Mouse (Mus musculus) neural tube, embryonic 13.5 days (tissue): Measurements from ENCODE around the gene Slc7a6os. TPM values are rescaled to one million over a fixed set of nuclear protein-coding genes. Genes with fewer than 3 reads are reported as not detected.
"Not testable (repeated sequence)": the region's sequence is repeated elsewhere in the genome, so short reads cannot be mapped to it uniquely, and the experiment has no call there.

Experiments used
- ATAC-seq: fragments of 200-750 bp; cut with Nextera tagmentation; 2 replicates; pipeline ENCODE4 v1.8.0; 2017; ENCODE audit warnings: low read depth, mild to moderate bottlenecking, moderate TSS enrichment, moderate library complexity
- H3K27ac ChIP-seq: fragments of 300-500 bp; sonication (generic); replicated peaks from 2 replicates; pipeline ENCODE4 v1.5.1; 2015; ENCODE audit warnings: moderate library complexity, mild to moderate bottlenecking, inconsistent platforms
- H3K27me3 ChIP-seq: fragments of 300-500 bp; sonication (generic); 2 replicates; pipeline ENCODE4 v1.6.1; 2015; ENCODE audit warnings: mild to moderate bottlenecking, inconsistent platforms
- H3K36me3 ChIP-seq: fragments of 300-500 bp; sonication (generic); 2 replicates; pipeline ENCODE4 v1.6.1; 2015; ENCODE audit warnings: mild to moderate bottlenecking, inconsistent platforms
- H3K4me1 ChIP-seq: fragments of 300-500 bp; sonication (generic); replicated peaks from 2 replicates; pipeline ENCODE4 v1.6.1; 2015; ENCODE audit warnings: inconsistent platforms
- H3K4me2 ChIP-seq: fragments of 300-500 bp; sonication (generic); 2 replicates; pipeline ENCODE4 v1.6.1; 2015; ENCODE audit warnings: inconsistent platforms, mild to moderate bottlenecking, moderate library complexity
- H3K4me3 ChIP-seq: fragments of 300-500 bp; sonication (generic); 2 replicates; pipeline ENCODE4 v1.5.1; 2015; ENCODE audit warnings: mild to moderate bottlenecking, inconsistent platforms
- H3K9ac ChIP-seq: fragments of 300-500 bp; sonication (generic); 2 replicates; pipeline ENCODE4 v1.6.1; 2015; ENCODE audit warnings: moderate library complexity, mild to moderate bottlenecking, inconsistent platforms
- H3K9me3 ChIP-seq: fragments of 300-500 bp; sonication (generic); 2 replicates; pipeline ENCODE4 v1.6.1; 2016; ENCODE audit warnings: inconsistent platforms
- WGBS: fragments of 180-500 bp; shearing (Covaris S2); methylation state at CpG from one replicate; pipeline ENCODE4 v1.1.7; 2015; 5-methylcytosine and 5-hydroxymethylcytosine counted together
- polyA plus RNA-seq: library from polyadenylated mRNA; unstranded; fragments of >200 nt; fragmentation: Nextera tagmentation; extraction: Ambion mirVana; gene quantifications from 2 replicates; pipeline ENCODE4 v1.2.1, GENCODE M21; 2015

Slc7a6os gene
- polyA plus RNA-seq, 1 experiment from 2014 or later, result 37.7 TPM

DNA sequence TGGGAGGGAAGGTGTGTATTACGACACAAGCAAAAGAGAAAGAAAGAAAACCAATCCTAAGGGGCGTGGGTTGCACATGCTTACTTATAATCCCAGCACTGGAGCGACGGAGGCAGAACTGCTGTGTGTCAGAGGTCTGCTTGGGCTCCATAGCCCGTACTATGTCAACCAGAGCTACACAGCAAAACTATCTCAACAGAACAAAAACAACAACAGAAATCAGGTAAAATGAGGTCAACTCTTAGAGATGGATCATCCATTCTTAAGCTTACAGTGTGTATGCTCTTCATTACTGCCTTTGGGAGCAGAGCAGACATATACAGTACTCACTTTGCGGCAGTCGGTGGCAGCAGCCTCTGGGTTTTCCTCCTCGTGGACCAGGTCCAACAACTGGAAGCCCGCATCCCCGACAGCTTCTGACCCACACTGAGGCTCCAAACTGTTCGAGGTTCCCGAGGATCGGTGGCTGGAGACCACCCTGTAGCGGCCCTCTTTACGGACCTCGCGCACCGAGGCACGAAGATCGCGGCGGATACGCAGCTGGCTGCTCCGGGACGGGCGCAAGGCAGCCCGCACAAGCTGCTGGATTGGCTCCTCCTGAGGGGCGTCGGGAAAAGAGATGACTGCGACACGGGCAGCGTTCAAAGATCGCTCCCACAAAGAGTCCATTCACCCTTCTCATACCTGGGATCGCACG is 552 bp downstream of the Slc7a6os start:
- no peaks in the 10 kb centered on the region for H3K9me3 ChIP-seq
- no peaks in the 10 kb centered on the region for H3K27me3 ChIP-seq
- H3K27ac ChIP-seq, result peak overlapping the region; percentile 91
- H3K36me3 ChIP-seq, result peaks cover 51% of the 10 kb centered on the region
- H3K4me2 ChIP-seq, result peak overlapping the region; percentile 91
- 1% methylated on average over 35 of the region's 35 CpGs for WGBS
- peaks cover 26% of the 10 kb centered on the region for H3K4me1 ChIP-seq
- H3K9ac ChIP-seq, result peak overlapping the region; percentile 92
- peak overlapping the region; percentile 79 for H3K4me3 ChIP-seq
- ATAC-seq, result peak; percentile 80

DNA sequence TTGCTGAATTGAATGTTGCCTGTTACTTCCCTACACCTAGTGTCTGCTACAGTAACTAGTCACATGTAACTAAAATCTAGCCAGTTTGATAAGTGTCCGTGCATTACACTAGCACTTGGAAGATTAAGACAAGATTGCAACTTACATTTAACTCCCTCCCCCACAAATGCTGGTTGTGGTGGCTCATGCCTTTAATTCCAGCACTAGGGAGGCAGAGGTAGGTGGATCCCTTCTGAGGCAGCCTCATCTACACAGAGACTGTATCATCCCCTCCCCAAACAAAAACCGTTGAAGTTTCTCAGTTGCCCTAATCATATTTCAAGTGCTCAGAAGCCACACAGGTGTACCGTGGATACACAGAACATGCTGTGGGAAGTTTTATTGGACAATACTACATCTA is 11.1 kb downstream of the Slc7a6os start:
- peaks cover 91% of the 10 kb centered on the region for H3K36me3 ChIP-seq
- H3K27me3 ChIP-seq, H3K27ac ChIP-seq, H3K9ac ChIP-seq, H3K4me3 ChIP-seq, H3K4me1 ChIP-seq, ATAC-seq, H3K4me2 ChIP-seq, H3K9me3 ChIP-seq: not testable (repeated sequence)
- 88% methylated on average over 3 of the region's 3 CpGs for WGBS

DNA sequence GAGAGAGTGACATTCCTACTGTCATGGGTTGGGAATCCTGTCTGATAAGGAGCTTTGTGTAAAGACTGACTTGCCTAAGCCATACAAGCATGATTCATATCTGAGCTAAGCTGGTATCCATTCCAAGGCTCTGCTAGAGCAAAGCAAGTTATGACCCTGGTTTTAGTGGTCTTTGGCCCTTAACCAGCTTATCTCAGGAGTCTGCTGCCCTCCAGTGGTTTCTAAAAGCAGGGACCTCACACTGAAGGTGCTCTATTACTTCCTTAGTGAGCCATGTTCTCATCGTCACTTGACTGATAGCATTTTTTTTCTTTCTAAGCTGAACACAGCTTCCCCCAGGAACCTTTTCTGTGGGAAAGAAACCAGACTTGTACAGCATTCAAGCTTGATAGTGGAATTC is 12.0 kb downstream of the Slc7a6os start:
- Histone ChIP-seq H3K27ac (no peak overlapping the region), H3K4me1 (no peaks in the 10 kb centered on the region), H3K9ac (no peak overlapping the region), H3K27me3 (no peaks in the 10 kb centered on the region), H3K4me3 (no peak overlapping the region), H3K36me3 (peaks cover 90% of the 10 kb centered on the region), H3K9me3 (no peaks in the 10 kb centered on the region), H3K4me2 (no peak overlapping the region)
- ATAC-seq, result no peak; the same call in 1 of the 2 replicates
- WGBS, result 10% methylated on average over 1 of the region's 1 CpGs

DNA sequence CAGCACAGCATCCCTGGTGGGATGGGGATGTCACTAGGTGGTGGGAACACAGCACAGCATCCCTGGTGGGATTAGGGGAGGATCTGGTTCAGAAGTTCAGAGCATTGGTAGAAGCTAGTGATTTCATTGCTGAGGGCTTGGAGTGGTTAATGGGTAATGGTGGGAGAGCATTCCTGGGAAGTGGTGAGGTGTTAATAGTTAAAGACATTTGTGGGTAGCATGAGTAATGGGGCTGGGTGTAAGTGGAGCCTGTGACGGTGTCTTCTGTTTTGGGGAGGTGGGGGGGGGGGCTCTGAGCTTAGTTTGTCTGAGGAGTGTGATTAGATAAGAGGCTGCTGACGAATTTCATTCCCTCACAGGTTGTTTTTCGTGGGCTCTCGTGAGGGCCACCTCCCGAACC is 16.7 kb downstream of the Slc7a6os start:
- no peaks in the 10 kb centered on the region for H3K27me3 ChIP-seq
- no peaks in the 10 kb centered on the region for H3K9me3 ChIP-seq
- no peak overlapping the region for H3K9ac ChIP-seq
- no peak for ATAC-seq
- WGBS, result 94% methylated on average over 5 of the region's 5 CpGs
- H3K4me1 ChIP-seq, result no peaks in the 10 kb centered on the region
- H3K4me2 ChIP-seq, result no peak overlapping the region
- H3K27ac ChIP-seq, result no peak overlapping the region
- H3K4me3 ChIP-seq, result no peak overlapping the region
- peaks cover 88% of the 10 kb centered on the region for H3K36me3 ChIP-seq

DNA sequence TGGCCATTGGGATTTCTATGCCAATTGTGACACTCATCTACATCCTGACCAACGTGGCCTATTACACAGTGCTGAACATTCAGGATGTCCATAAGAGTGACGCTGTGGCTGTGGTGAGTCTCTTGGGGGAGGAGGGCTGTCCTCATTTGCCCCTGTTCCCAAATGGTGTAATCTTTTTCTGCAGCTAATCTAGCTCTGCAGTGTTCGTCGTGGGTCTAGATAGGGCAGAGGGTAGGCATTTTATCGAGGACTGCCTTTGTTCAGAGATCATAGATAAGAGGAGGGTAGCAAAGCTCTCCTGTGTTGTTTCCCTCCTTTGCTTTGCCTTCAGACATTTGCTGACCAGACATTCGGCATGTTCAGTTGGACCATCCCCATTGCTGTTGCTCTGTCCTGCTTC is 17.6 kb downstream of the Slc7a6os start:
- no peak overlapping the region for H3K4me2 ChIP-seq
- H3K4me3 ChIP-seq, result no peak overlapping the region
- WGBS, result 93% methylated on average over 6 of the region's 6 CpGs
- no peak for ATAC-seq
- peaks cover 85% of the 10 kb centered on the region for H3K36me3 ChIP-seq
- no peaks in the 10 kb centered on the region for H3K4me1 ChIP-seq
- H3K9me3 ChIP-seq, result no peaks in the 10 kb centered on the region
- H3K27me3 ChIP-seq, result no peaks in the 10 kb centered on the region
- H3K9ac ChIP-seq, result no peak overlapping the region
- H3K27ac ChIP-seq, result no peak overlapping the region

DNA sequence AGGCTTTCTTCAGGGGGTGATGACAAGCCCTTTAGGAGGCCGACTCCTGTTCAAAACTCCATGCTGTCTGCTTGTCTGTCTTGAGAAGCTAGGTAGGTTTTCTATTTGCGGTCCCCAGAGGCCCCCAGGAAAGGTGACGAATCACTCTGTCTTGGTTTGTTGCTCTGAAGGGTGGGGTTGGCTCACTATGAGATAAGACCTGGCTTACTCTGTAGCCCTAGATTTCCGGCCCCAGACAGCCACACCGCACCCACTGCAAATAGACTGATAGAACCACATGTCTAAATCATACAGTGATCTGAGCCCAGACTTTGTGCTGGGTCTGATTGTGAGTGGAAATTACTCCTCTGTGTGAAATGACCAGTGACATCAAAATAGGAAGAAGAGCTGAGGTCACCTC is 19.1 kb downstream of the Slc7a6os start:
- Histone ChIP-seq H3K27me3 (no peaks in the 10 kb centered on the region), H3K27ac (no peak overlapping the region), H3K4me1 (no peaks in the 10 kb centered on the region), H3K9me3 (no peaks in the 10 kb centered on the region), H3K36me3 (peaks cover 85% of the 10 kb centered on the region), H3K9ac (no peak overlapping the region), H3K4me3 (no peak overlapping the region), H3K4me2 (no peak overlapping the region)
- 91% methylated on average over 5 of the region's 5 CpGs for WGBS
- ATAC-seq, result no peak

DNA sequence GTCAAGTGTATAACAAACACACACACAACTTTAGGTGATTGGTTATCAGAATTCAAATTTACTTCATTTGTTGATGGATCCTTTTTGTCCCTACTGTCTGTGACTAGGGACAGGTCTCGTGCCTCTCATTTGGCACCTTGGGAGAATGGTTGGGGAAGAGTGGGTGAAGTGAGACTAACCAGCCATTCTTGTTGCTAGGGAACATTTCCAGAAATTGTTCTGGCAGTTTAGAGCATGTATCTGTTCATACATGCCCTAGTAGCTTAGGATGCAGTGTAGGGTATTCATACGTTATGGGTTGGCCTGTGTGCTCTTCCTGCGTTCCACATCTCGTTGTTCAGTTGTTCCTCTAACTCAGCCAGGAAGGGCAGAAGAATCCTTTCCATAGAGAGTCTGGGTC is 21.6 kb downstream of the Slc7a6os start:
- no peak overlapping the region for H3K4me3 ChIP-seq
- no peaks in the 10 kb centered on the region for H3K9me3 ChIP-seq
- no peaks in the 10 kb centered on the region for H3K27me3 ChIP-seq
- H3K27ac ChIP-seq, result no peak overlapping the region
- no peak for ATAC-seq
- H3K9ac ChIP-seq, result no peak overlapping the region
- H3K4me2 ChIP-seq, result no peak overlapping the region
- 96% methylated on average over 4 of the region's 4 CpGs for WGBS
- peaks cover 71% of the 10 kb centered on the region for H3K36me3 ChIP-seq
- no peaks in the 10 kb centered on the region for H3K4me1 ChIP-seq

DNA sequence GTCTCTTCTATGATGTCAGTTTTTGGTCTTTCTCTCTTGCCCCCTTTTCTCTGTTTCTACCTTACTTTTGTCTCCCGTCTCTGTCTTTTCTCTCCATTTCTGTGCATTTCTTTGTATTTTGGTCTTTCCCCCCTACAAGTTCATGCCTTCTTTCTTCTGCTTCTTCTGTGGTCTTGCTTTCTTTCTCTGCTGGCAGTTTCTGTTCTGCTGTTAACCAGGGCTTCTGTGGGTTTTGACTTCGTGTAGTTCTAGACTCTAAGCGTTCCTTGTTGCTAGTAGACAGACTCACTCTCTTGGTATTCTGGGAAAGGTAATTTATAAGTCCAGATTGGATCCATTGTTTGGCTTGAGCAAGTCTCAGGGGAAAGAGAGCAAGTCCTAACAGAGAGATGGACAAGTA is 24.3 kb downstream of the Slc7a6os start:
- H3K4me1 ChIP-seq, result no peaks in the 10 kb centered on the region
- no peak overlapping the region for H3K27ac ChIP-seq
- H3K4me3 ChIP-seq, result no peak overlapping the region
- H3K9ac ChIP-seq, result no peak overlapping the region
- no peak for ATAC-seq
- H3K4me2 ChIP-seq, result no peak overlapping the region
- peaks cover 68% of the 10 kb centered on the region for H3K36me3 ChIP-seq
- H3K27me3 ChIP-seq, result no peaks in the 10 kb centered on the region
- WGBS, result 96% methylated on average over 3 of the region's 3 CpGs
- H3K9me3 ChIP-seq, result no peaks in the 10 kb centered on the region

DNA sequence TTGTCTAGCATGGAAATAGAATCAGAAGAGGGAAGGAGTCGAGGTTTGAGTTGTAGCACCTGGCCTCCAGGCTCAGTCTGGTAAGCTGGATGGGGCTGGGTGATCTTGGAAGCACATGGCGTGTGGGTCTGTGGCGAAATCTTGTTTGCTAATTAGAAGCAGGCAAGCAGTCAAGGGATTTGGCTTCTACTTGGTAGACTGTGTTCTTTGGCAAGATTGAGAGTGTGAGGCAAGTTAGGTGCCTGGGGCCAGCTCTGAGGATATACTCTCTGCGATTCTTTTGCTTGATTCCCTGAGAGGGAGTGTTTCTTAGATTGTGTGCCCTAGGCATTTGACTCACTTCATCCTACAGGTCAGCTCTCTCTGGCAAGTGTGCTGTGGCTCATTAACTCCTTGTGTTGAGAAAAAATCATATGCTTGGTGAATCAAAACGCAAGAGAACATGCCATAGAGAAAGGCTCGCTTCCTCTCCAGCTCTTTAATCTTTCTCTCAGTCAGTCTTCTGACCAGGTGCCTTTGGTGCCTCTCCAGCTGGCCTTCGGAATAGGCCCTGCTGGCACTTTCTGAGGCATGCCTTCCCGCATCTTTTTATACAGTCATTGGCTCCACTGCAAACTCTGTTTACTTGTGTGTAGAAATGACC is 25.0 kb downstream of the Slc7a6os start:
- ATAC-seq, result no peak
- WGBS, result 91% methylated on average over 8 of the region's 8 CpGs
- peaks cover 62% of the 10 kb centered on the region for H3K36me3 ChIP-seq

DNA sequence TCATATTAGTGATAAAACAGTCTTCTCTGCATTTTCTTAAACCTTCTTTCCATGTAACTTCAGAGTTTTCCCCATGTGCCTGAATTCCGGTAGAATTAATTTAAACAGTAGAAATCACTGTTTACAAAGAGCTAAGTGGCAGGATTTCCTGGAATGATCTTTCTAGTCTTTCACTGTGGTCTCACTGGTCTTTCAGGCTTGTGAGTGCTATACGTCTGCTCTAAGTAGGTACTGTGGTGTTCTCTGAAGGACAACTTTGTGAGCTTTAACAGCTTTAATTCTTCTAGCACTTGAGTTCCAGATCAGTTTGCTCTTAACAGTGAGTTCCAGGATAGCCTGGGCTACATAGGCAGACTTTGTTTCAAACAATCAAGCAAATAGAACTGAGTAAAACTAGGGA is 32.3 kb downstream of the Slc7a6os start:
- 83% methylated on average over 2 of the region's 2 CpGs for WGBS
- Histone ChIP-seq H3K4me1 (peaks cover 15% of the 10 kb centered on the region), H3K9ac (no peak overlapping the region), H3K27me3 (no peaks in the 10 kb centered on the region), H3K4me2 (no peak overlapping the region), H3K27ac (no peak overlapping the region), H3K36me3 (peaks cover 20% of the 10 kb centered on the region; the same call in 1 of the 2 replicates), H3K9me3 (no peaks in the 10 kb centered on the region), H3K4me3 (no peak overlapping the region)
- no peak for ATAC-seq

More for the DNA sequence above, 25.0 kb downstream of the Slc7a6os start:
- H3K4me2 ChIP-seq, result no peak overlapping the region
- no peaks in the 10 kb centered on the region for H3K9me3 ChIP-seq
- H3K27me3 ChIP-seq, result no peaks in the 10 kb centered on the region
- H3K4me3 ChIP-seq, result no peak overlapping the region
- H3K9ac ChIP-seq, result no peak overlapping the region
- H3K27ac ChIP-seq, result no peak overlapping the region
- H3K4me1 ChIP-seq, result no peaks in the 10 kb centered on the region

DNA sequence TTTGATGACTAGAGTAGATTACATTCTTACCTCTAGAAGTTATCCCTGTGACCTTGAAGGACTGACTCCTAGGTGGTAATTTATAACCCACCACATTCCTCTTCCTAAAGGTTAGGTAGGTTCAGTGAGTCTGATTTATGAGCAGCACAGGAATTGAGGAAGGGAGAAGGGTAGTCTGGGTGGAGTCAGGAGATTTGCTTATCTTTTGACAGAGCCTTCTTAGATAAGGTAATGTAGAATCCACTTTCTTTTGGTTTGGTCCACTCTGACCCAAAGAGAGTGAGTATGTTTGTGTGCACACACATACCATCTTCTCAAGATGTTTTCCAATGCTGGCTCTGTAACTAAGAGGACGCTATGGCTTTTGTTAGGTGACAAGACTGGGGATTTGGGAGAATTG is 33.1 kb downstream of the Slc7a6os start:
- no peaks in the 10 kb centered on the region for H3K9me3 ChIP-seq
- H3K27ac ChIP-seq, result no peak overlapping the region
- no peak overlapping the region for H3K4me2 ChIP-seq
- H3K4me3 ChIP-seq, result no peak overlapping the region
- peaks cover 15% of the 10 kb centered on the region for H3K4me1 ChIP-seq
- no peak overlapping the region for H3K9ac ChIP-seq
- WGBS, result 85% methylated on average over 1 of the region's 1 CpGs
- no peaks in the 10 kb centered on the region for H3K27me3 ChIP-seq
- no peak for ATAC-seq
- peaks cover 12% of the 10 kb centered on the region; the same call in 1 of the 2 replicates for H3K36me3 ChIP-seq

DNA sequence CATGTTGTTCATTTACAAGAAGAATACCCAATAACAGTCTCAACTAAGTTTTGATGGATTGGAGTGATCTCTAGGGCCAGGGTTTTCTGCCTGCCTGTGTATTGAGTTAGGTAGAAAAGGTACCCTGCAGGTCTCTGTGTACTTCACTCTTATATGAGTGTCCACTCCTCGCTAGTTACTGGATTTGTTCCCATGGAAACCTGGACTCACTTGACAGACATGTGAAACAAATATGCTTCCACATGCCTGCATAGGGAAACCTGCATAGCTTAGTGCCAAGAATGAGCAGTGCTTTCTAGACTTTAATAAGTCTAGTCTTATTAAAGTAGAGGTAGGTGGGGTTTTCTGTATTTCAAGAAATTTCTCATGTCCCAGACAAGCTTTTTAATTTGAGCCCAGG is 33.8 kb downstream of the Slc7a6os start:
- Histone ChIP-seq H3K4me2 (no peak overlapping the region), H3K4me1 (peaks cover 15% of the 10 kb centered on the region), H3K36me3 (peaks cover 6% of the 10 kb centered on the region; the same call in 1 of the 2 replicates), H3K27me3 (no peaks in the 10 kb centered on the region), H3K4me3 (no peak overlapping the region), H3K9me3 (no peaks in the 10 kb centered on the region), H3K27ac (no peak overlapping the region), H3K9ac (no peak overlapping the region)
- WGBS, result 30% methylated on average over 1 of the region's 1 CpGs
- ATAC-seq, result no peak

DNA sequence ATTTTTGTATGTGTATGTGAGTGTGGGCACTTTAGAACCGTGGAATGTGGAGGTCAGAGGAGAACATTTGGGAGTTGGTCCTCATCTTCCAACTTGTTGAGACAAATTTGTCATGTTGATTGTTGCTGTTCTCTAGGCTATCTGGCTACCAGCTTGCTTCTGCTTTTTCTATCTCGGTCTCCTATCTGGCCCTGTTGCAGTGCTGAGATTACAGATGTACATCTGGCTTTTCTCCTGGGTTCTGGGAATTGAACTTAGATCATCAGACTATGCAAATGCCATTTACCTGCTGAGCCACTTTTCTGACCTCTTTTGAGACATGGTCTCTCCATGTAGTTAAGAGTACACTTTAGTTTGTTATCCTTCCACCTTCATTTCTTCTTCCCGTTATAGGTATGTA is 37.2 kb downstream of the Slc7a6os start:
- no peak overlapping the region for H3K9ac ChIP-seq
- no peak overlapping the region for H3K27ac ChIP-seq
- H3K4me1 ChIP-seq, result peaks cover 25% of the 10 kb centered on the region
- WGBS, result 96% methylated on average over 3 of the region's 3 CpGs
- H3K4me3 ChIP-seq, result no peak overlapping the region
- no peaks in the 10 kb centered on the region for H3K27me3 ChIP-seq
- H3K4me2 ChIP-seq, result no peak overlapping the region
- ATAC-seq, result no peak
- H3K9me3 ChIP-seq, result no peaks in the 10 kb centered on the region
- H3K36me3 ChIP-seq, result no peaks in the 10 kb centered on the region
